Mouse (Mus musculus): ENCODE results near the gene Med26.

Gene Med26

GRCm38 (mm10) chr8:72547122-72547801 lies 808 bp downstream of the Med26 start:
- DNase-seq (ENCODE audit: low spot score in 2 of 2) = no peak

- no peak for DNase-seq (ENCODE audit: low spot score in 2 of 2)
These were observed 8.8 kb downstream of the Med26 start for GRCm38 (mm10) chr8:72539234-72539633.

GRCm38 (mm10) chr8:72534888-72535287 lies 13.2 kb downstream of the Med26 start:
- no peak for DNase-seq (ENCODE audit: low spot score in 2 of 2)

- DNase-seq (ENCODE audit: low spot score in 2 of 2) = no peak
These were observed 16.0 kb downstream of the Med26 start for GRCm38 (mm10) chr8:72532103-72532502.

- DNase-seq (ENCODE audit: low spot score in 2 of 2) = no peak
These were observed 26.2 kb downstream of the Med26 start for GRCm38 (mm10) chr8:72521888-72522287.

GRCm38 (mm10) chr8:72517421-72517988 lies 30.6 kb downstream of the Med26 start:
- no peak for DNase-seq (ENCODE audit: low spot score in 2 of 2)

- no peak for DNase-seq (ENCODE audit: low spot score in 2 of 2)
These were observed 34.9 kb downstream of the Med26 start for GRCm38 (mm10) chr8:72513158-72513557.

- no peak for DNase-seq (ENCODE audit: low spot score in 2 of 2)
These were observed 35.4 kb downstream of the Med26 start for GRCm38 (mm10) chr8:72512648-72513047.

- DNase-seq (ENCODE audit: low spot score in 2 of 2) = no peak
These were observed 40.6 kb downstream of the Med26 start for GRCm38 (mm10) chr8:72507505-72507904.

- no peak for DNase-seq (ENCODE audit: low spot score in 2 of 2)
These were observed 43.3 kb downstream of the Med26 start for GRCm38 (mm10) chr8:72504637-72505314.

- DNase-seq (ENCODE audit: low spot score in 2 of 2) = peak; percentile 48 to 49
These were observed 43.9 kb downstream of the Med26 start for GRCm38 (mm10) chr8:72504137-72504536.

- no peak for DNase-seq (ENCODE audit: low spot score in 2 of 2)
These were observed 47.5 kb downstream of the Med26 start for GRCm38 (mm10) chr8:72500521-72500931.

- DNase-seq (ENCODE audit: low spot score in 2 of 2) = no peak
These were observed 48.4 kb downstream of the Med26 start for GRCm38 (mm10) chr8:72499521-72500284.

GRCm38 (mm10) chr8:72498527-72498926 lies 49.5 kb downstream of the Med26 start:
- DNase-seq (ENCODE audit: low spot score in 2 of 2) = no peak

- DNase-seq (ENCODE audit: low spot score in 2 of 2) = no peak
These were observed 50.2 kb downstream of the Med26 start for GRCm38 (mm10) chr8:72497911-72498310.

GRCm38 (mm10) chr8:72496217-72496616 lies 51.9 kb downstream of the Med26 start:
- DNase-seq (ENCODE audit: low spot score in 2 of 2) = no peak

- no peak for DNase-seq (ENCODE audit: low spot score in 2 of 2)
These were observed 52.5 kb downstream of the Med26 start for GRCm38 (mm10) chr8:72495411-72496111.

- DNase-seq (ENCODE audit: low spot score in 2 of 2) = no peak
These were observed 54.7 kb downstream of the Med26 start for GRCm38 (mm10) chr8:72493381-72493780.

GRCm38 (mm10) chr8:72492622-72493081 lies 55.4 kb downstream of the Med26 start:
- peak; percentile 98 to 99 for DNase-seq (ENCODE audit: low spot score in 2 of 2)

GRCm38 (mm10) chr8:72491680-72492621 lies 56.1 kb downstream of the Med26 start, which contains the start of gene Slc35e1:
Gene Slc35e1, minus strand, starts transcription at chr8:72492614.
- peak in 1 of 2 experiments; percentile 42 for DNase-seq (ENCODE audit: low spot score in 2 of 2)
